Mouse (Mus musculus): ENCODE measurements around the gene Prss45. TPM values are rescaled to one million over a fixed set of nuclear protein-coding genes. Genes with fewer than 3 reads are reported as not detected.

The Prss45 gene
- polyA plus RNA-seq (2015; fragmentation: Nextera tagmentation; extraction: Ambion mirVana), result not detected in 2 replicates

DNA sequence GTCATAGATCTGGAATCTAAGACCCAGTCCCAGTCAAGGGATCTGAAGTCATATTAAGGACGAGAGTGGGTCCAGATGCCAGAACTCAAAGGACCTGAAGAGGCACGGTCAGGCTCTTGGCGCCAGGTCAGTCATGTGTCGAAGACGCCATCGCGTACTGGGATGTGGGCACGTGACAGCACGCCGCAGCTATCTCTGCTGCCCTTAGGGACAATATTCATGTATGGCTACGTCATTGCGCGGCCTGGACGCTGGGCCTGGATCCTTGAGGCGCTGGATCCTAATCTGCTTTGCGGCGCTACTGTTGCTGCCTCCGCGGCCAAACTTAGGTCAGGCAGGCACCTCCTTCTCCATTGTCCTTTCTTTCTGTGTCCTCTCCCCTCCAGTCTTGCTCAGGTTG, at the start of gene Prss45:
Gene Prss45 (plus strand): TSS at position 178 of the 400 bp plus-strand sequence.
- DNase-seq (no peak), ATAC-seq (no peak)
- no peaks in the 10 kb centered on the region for H3K27me3 ChIP-seq (ENCODE audit: insufficient read depth, low read length)
- H3K27ac ChIP-seq (ENCODE audit: low read depth), result no peak within 1 kb of the TSS
- H3K4me2 ChIP-seq (ENCODE audit: low read depth, low read length), result no peak within 1 kb of the TSS
- TF ChIP-seq CTCF (IDR thresholded peaks at IDR 0.05; ENCODE audit: low read depth) (no peak), EP300 (IDR thresholded peaks at IDR 0.05; ENCODE audit: low read depth) (no peak)
- no peaks in the 10 kb centered on the region for H3K9me3 ChIP-seq (ENCODE audit: low read length)
- H3K4me3 ChIP-seq (ENCODE audit: low read depth, low read length), result no peak within 1 kb of the TSS
- no peak within 1 kb of the TSS for H3K9ac ChIP-seq (replicated peaks)
- no peaks in the 10 kb centered on the region for H3K36me3 ChIP-seq (replicated peaks; ENCODE audit: insufficient read depth, low read length)
- 74% methylated on average over 19 of the region's 19 CpGs for WGBS (ENCODE audit: insufficient replicate concordance)
- no peaks in the 10 kb centered on the region for H3K4me1 ChIP-seq (ENCODE audit: insufficient read depth)

- no peak overlapping the region for H3K27ac ChIP-seq (ENCODE audit: low read depth)
- 72% methylated on average over 3 of the region's 3 CpGs for WGBS (ENCODE audit: insufficient replicate concordance)
- H3K36me3 ChIP-seq (replicated peaks; ENCODE audit: insufficient read depth, low read length), result no peaks in the 10 kb centered on the region
- no peaks in the 10 kb centered on the region for H3K27me3 ChIP-seq (ENCODE audit: insufficient read depth, low read length)
- ATAC-seq (no peak), DNase-seq (no peak)
- TF ChIP-seq CTCF (IDR thresholded peaks at IDR 0.05; ENCODE audit: low read depth), result no peak
- TF ChIP-seq EP300 (IDR thresholded peaks at IDR 0.05; ENCODE audit: low read depth), result no peak
- H3K9ac ChIP-seq (replicated peaks), result no peak overlapping the region
- no peak overlapping the region for H3K4me2 ChIP-seq (ENCODE audit: low read depth, low read length)
- H3K9me3 ChIP-seq (ENCODE audit: low read length), result no peaks in the 10 kb centered on the region
- no peak overlapping the region for H3K4me3 ChIP-seq (ENCODE audit: low read depth, low read length)
- no peaks in the 10 kb centered on the region for H3K4me1 ChIP-seq (ENCODE audit: insufficient read depth)
Measured at GRCm38 (mm10) chr9:110788169-110788568, 46.2 kb upstream of the Prss45 start.

GRCm38 (mm10) chr9:110790462-110790861, 43.9 kb upstream of the Prss45 start:
- H3K9ac ChIP-seq (replicated peaks), result no peak overlapping the region
- H3K27ac ChIP-seq (ENCODE audit: low read depth), result no peak overlapping the region
- H3K4me1 ChIP-seq (ENCODE audit: insufficient read depth), result no peaks in the 10 kb centered on the region
- H3K27me3 ChIP-seq (ENCODE audit: insufficient read depth, low read length), result no peaks in the 10 kb centered on the region
- H3K4me3 ChIP-seq (ENCODE audit: low read depth, low read length), result no peak overlapping the region
- no peak overlapping the region for H3K4me2 ChIP-seq (ENCODE audit: low read depth, low read length)
- H3K9me3 ChIP-seq (ENCODE audit: low read length), result no peaks in the 10 kb centered on the region
- TF ChIP-seq CTCF (IDR thresholded peaks at IDR 0.05; ENCODE audit: low read depth), result no peak
- TF ChIP-seq EP300 (IDR thresholded peaks at IDR 0.05; ENCODE audit: low read depth), result no peak
- H3K36me3 ChIP-seq (replicated peaks; ENCODE audit: insufficient read depth, low read length), result no peaks in the 10 kb centered on the region
- DNase-seq (no peak), ATAC-seq (no peak)
- WGBS (ENCODE audit: insufficient replicate concordance), result 53% methylated on average over 4 of the region's 4 CpGs

- ATAC-seq (no peak), DNase-seq (peak; percentile 30)
- H3K4me1 ChIP-seq (ENCODE audit: insufficient read depth), result 0 out of 2 replicates have a peak, but pooled peaks cover 2% of the 10 kb centered on the region
- WGBS (ENCODE audit: insufficient replicate concordance), result 72% methylated on average over 10 of the region's 10 CpGs
- H3K9me3 ChIP-seq (ENCODE audit: low read length), result no peaks in the 10 kb centered on the region
- H3K27ac ChIP-seq (ENCODE audit: low read depth), result no peak overlapping the region
- H3K4me2 ChIP-seq (ENCODE audit: low read depth, low read length), result no peak overlapping the region
- TF ChIP-seq CTCF (IDR thresholded peaks at IDR 0.05; ENCODE audit: low read depth) (no peak), EP300 (IDR thresholded peaks at IDR 0.05; ENCODE audit: low read depth) (no peak)
- no peaks in the 10 kb centered on the region for H3K36me3 ChIP-seq (replicated peaks; ENCODE audit: insufficient read depth, low read length)
- no peak overlapping the region for H3K9ac ChIP-seq (replicated peaks)
- no peaks in the 10 kb centered on the region for H3K27me3 ChIP-seq (ENCODE audit: insufficient read depth, low read length)
- no peak overlapping the region for H3K4me3 ChIP-seq (ENCODE audit: low read depth, low read length)
Measured at GRCm38 (mm10) chr9:110797013-110797412, 37.4 kb upstream of the Prss45 start.

DNA sequence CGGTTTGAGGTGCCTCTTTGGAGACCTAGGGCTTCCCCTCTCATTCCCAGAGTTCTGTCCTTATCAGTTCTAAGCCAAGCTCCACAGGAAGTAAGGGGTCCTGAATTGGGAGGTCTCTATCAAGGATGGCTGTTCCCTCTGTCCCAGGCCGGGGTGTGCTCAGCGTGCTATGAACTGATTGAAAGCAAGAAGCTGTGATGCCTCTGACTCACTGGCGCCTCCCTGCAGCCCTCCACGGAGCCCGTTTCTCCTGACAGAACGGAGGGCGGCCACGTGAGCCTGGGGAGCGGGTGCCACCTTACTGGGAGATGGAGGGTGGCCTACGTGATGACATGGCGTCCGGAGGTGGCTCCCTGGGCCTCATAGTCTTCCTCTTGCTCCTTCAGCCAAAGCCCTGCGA, 36.5 kb upstream of the Prss45 start, which contains the start of gene Prss42:
Gene Prss42 (plus strand): TSS at position 301 of the 400 bp plus-strand sequence.
- no peak for DNase-seq
- no peak within 1 kb of the TSS for H3K27ac ChIP-seq (ENCODE audit: low read depth)
- H3K9ac ChIP-seq (replicated peaks), result no peak within 1 kb of the TSS
- no peak for ATAC-seq
- TF ChIP-seq EP300 (IDR thresholded peaks at IDR 0.05; ENCODE audit: low read depth), result no peak
- no peak for TF ChIP-seq CTCF (IDR thresholded peaks at IDR 0.05; ENCODE audit: low read depth)
- H3K9me3 ChIP-seq (ENCODE audit: low read length), result no peaks in the 10 kb centered on the region
- WGBS (ENCODE audit: insufficient replicate concordance), result 77% methylated on average over 14 of the region's 14 CpGs
- no peak within 1 kb of the TSS for H3K4me2 ChIP-seq (ENCODE audit: low read depth, low read length)
- no peaks in the 10 kb centered on the region for H3K36me3 ChIP-seq (replicated peaks; ENCODE audit: insufficient read depth, low read length)
- H3K4me1 ChIP-seq (ENCODE audit: insufficient read depth), result 0 out of 2 replicates have a peak, but pooled peaks cover 2% of the 10 kb centered on the region
- no peaks in the 10 kb centered on the region for H3K27me3 ChIP-seq (ENCODE audit: insufficient read depth, low read length)
- H3K4me3 ChIP-seq (ENCODE audit: low read depth, low read length), result no peak within 1 kb of the TSS

GRCm38 (mm10) chr9:110800834-110801479, 33.4 kb upstream of the Prss45 start:
- Histone ChIP-seq H3K27me3 (ENCODE audit: insufficient read depth, low read length) (no peaks in the 10 kb centered on the region), H3K4me2 (ENCODE audit: low read depth, low read length) (no peak overlapping the region), H3K4me1 (ENCODE audit: insufficient read depth) (0 out of 2 replicates have a peak, but pooled peaks cover 2% of the 10 kb centered on the region), H3K4me3 (ENCODE audit: low read depth, low read length) (no peak overlapping the region), H3K36me3 (replicated peaks; ENCODE audit: insufficient read depth, low read length) (no peaks in the 10 kb centered on the region), H3K9ac (replicated peaks) (no peak overlapping the region), H3K27ac (ENCODE audit: low read depth) (no peak overlapping the region), H3K9me3 (ENCODE audit: low read length) (no peaks in the 10 kb centered on the region)
- DNase-seq, result no peak
- TF ChIP-seq CTCF (IDR thresholded peaks at IDR 0.05; ENCODE audit: low read depth), result no peak
- 81% methylated on average over 8 of the region's 8 CpGs for WGBS (ENCODE audit: insufficient replicate concordance)
- ATAC-seq, result no peak

Data from liver, postnatal 0 days (tissue).